9 mouse cellular contexts compared by ENCODE assay signal in the genomic region with DNA sequence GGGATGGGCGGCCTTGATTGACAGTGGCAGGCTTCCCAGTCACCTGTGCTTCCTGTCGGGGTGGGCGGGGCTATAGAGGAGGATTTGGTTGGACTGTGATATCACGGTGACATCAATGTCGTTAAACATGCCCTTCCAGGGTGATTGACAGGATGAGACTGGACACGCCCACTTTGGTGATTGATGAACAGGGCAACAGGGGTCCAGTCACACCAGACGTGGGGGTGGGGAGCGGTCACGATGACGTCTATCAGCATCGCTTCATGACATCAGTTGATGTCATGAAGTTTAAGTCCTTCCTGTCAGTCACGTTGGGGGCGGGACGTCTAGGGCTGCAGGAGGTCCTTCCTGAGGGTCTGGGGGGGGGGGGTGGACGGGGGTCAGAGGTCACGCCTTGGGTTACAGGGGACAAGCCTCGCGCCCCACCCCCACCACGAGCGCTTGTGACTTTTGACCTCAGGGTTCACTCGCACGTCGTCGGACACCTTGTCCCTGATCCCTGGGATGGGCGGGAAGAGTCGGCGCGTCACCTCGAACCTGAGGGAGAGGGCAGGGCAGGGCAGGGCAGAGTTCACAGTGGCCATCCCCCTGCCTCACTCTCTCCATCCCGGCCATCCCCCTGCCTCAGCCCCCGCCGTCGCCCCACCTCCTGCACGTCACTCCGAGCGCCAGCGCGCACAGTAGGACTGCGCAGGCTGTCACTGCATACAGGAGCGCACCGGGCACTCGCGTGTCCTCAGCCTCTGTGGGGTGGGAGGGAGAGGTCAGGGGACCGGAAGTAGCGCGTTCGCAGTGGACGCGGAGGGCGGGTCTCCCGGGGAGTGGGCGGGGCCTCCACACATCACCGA. TPM values are rescaled to one million over a fixed set of nuclear protein-coding genes. Genes with fewer than 3 reads are reported as not detected.
A peak's percentile ranks its signal among the peaks of the same experiment; 100 is the strongest.
DNase-seq lines count a peak whose midpoint lies in the region; ATAC-seq and TF ChIP-seq lines count a peak whose summit lies in the region.
"Had no signal": no experiment of that assay in that cellular context is flagged by ENCODE, and none has a peak within 500 bp of the region (broad histone marks: within the 10 kb centered on the region; RNA-seq: fewer than 3 reads in every experiment).

No protein-coding gene starts in this region.

- H3K27me3 ChIP-seq in lung, embryonic 15.5 days, result no peaks in the 10 kb centered on the region; the same call in 1 of the 2 replicates
- no peaks in the 10 kb centered on the region for H3K27me3 ChIP-seq in embryonic facial prominence, embryonic 15.5 days
- H3K27me3 ChIP-seq in liver, embryonic 16.5 days (ENCODE audit: control insufficient read depth, insufficient read depth, low read depth, low read length), result no peaks in the 10 kb centered on the region
- no peaks in the 10 kb centered on the region for H3K27me3 ChIP-seq in stomach, postnatal 0 days (ENCODE audit: control insufficient read depth, insufficient read depth, low read length)

- H3K9me3 ChIP-seq in lung, embryonic 15.5 days, result no peaks in the 10 kb centered on the region
- H3K9me3 ChIP-seq in embryonic facial prominence, embryonic 15.5 days (replicated peaks), result no peaks in the 10 kb centered on the region
- peaks cover 6% of the 10 kb centered on the region for H3K9me3 ChIP-seq in liver, embryonic 16.5 days (replicated peaks; ENCODE audit: control insufficient read depth, low read length)
- H3K9me3 ChIP-seq in stomach, postnatal 0 days (ENCODE audit: control insufficient read depth, low read length), result no peaks in the 10 kb centered on the region

- no peak for DNase-seq in lung, postnatal 14 days
- DNase-seq in cerebellum, adult 18-20 months, result peak; percentile 14 to 22
- peak; percentile 11 for DNase-seq in kidney, adult 9 months
- peak; percentile 26 for DNase-seq in stomach, postnatal 0 days (ENCODE audit: low spot score)

- peak overlapping the region; percentile 64 for H3K4me3 ChIP-seq in lung, embryonic 15.5 days
- H3K4me3 ChIP-seq in embryonic facial prominence, embryonic 15.5 days (replicated peaks), result peak overlapping the region; percentile 66
- H3K4me3 ChIP-seq in liver, embryonic 16.5 days (ENCODE audit: low read depth, low read length), result peak overlapping the region; percentile 63
- H3K4me3 ChIP-seq in stomach, postnatal 0 days (ENCODE audit: low read depth, low read length), result peak overlapping the region; percentile 51; the same call in 1 of the 2 replicates

- no peak for TF ChIP-seq CTCF in stomach, postnatal 0 days (IDR thresholded peaks at IDR 0.05; ENCODE audit: low read depth)

- peak overlapping the region; percentile 75 for H3K4me2 ChIP-seq in lung, embryonic 15.5 days
- H3K4me2 ChIP-seq in embryonic facial prominence, embryonic 15.5 days (replicated peaks), result peak overlapping the region; percentile 74
- H3K4me2 ChIP-seq in liver, embryonic 16.5 days (ENCODE audit: low read depth, low read length), result peak overlapping the region; percentile 76
- H3K4me2 ChIP-seq in stomach, postnatal 0 days (replicated peaks; ENCODE audit: low read depth), result peak overlapping the region; percentile 58

- no peak for TF ChIP-seq EP300 in stomach, postnatal 0 days (optimal IDR thresholded peaks at IDR 0.05)

- WGBS in lung, embryonic 15.5 days, result 34% methylated on average over 53 of the region's 53 CpGs
- WGBS in embryonic facial prominence, embryonic 15.5 days, result 26% methylated on average over 53 of the region's 53 CpGs
- 36% methylated on average over 49 of the region's 53 CpGs for WGBS in liver, embryonic 16.5 days (ENCODE audit: insufficient replicate concordance)
- 35% methylated on average over 49 of the region's 53 CpGs for WGBS in stomach, postnatal 0 days

- H3K36me3 ChIP-seq in lung, embryonic 15.5 days, result no peaks in the 10 kb centered on the region
- no peaks in the 10 kb centered on the region for H3K36me3 ChIP-seq in embryonic facial prominence, embryonic 15.5 days
- H3K36me3 ChIP-seq in liver, embryonic 16.5 days (ENCODE audit: control insufficient read depth, insufficient read depth), result no peaks in the 10 kb centered on the region
- H3K36me3 ChIP-seq in stomach, postnatal 0 days (ENCODE audit: control insufficient read depth, insufficient read depth, low read length), result no peaks in the 10 kb centered on the region

- 0 out of 2 replicates have a peak overlapping the region, but pooled peaks have one; percentile 29 for H3K27ac ChIP-seq in lung, embryonic 15.5 days
- no peak overlapping the region for H3K27ac ChIP-seq in embryonic facial prominence, embryonic 15.5 days (replicated peaks)
- no peak overlapping the region for H3K27ac ChIP-seq in liver, embryonic 16.5 days (ENCODE audit: low read length)
- H3K27ac ChIP-seq in stomach, postnatal 0 days (replicated peaks), result no peak overlapping the region

- H3K9ac ChIP-seq in lung, embryonic 15.5 days, result no peak overlapping the region
- H3K9ac ChIP-seq in embryonic facial prominence, embryonic 15.5 days, result no peak overlapping the region
- no peak overlapping the region for H3K9ac ChIP-seq in liver, embryonic 16.5 days (ENCODE audit: low read depth, low read length)
- no peak overlapping the region for H3K9ac ChIP-seq in stomach, postnatal 0 days (ENCODE audit: low read length)

- H3K4me1 ChIP-seq in lung, embryonic 15.5 days, result peaks cover 9% of the 10 kb centered on the region
- H3K4me1 ChIP-seq in embryonic facial prominence, embryonic 15.5 days, result peaks cover 20% of the 10 kb centered on the region
- H3K4me1 ChIP-seq in liver, embryonic 16.5 days (ENCODE audit: control insufficient read depth, low read depth, low read length), result peaks cover 19% of the 10 kb centered on the region
- H3K4me1 ChIP-seq in stomach, postnatal 0 days (replicated peaks; ENCODE audit: control insufficient read depth, insufficient read depth), result no peaks in the 10 kb centered on the region

- peak; percentile 20; the same call in 1 of the 2 replicates for ATAC-seq in lung, embryonic 15.5 days (ENCODE audit: borderline replicate concordance, extremely low read depth, low FRiP score, low TSS enrichment)
- ATAC-seq in embryonic facial prominence, embryonic 15.5 days (ENCODE audit: insufficient number of reproducible peaks, low FRiP score, low TSS enrichment, low read depth), result no peak; the same call in 1 of the 2 replicates
- ATAC-seq in liver, embryonic 16.5 days (ENCODE audit: low read depth), result no peak
- peak; percentile 10 for ATAC-seq in stomach, postnatal 0 days (ENCODE audit: low FRiP score, low TSS enrichment)

RNA-seq across cellular contexts. Expression of a gene that starts 3.3 kb away (rescaled TPM):
- 26.8 and 32.5 TPM in 2 replicates for polyA plus RNA-seq in lung, embryonic 15.5 days (2015; fragmentation: Nextera tagmentation; extraction: Ambion mirVana)
- 39.5 and 41.9 TPM in 2 replicates for polyA plus RNA-seq in embryonic facial prominence, embryonic 15.5 days (2015; fragmentation: Nextera tagmentation; extraction: Ambion mirVana)
- 13.8 and 18.2 TPM in 2 replicates for polyA plus RNA-seq in liver, embryonic 16.5 days (2015; fragmentation: Nextera tagmentation; extraction: Ambion mirVana)
- 8.4 and 9.0 TPM in 2 replicates for polyA plus RNA-seq in stomach, postnatal 0 days (2015; fragmentation: Nextera tagmentation; extraction: Ambion mirVana)

RNA-seq across cellular contexts. Expression of a gene that starts 41.2 kb away (rescaled TPM):
- not detected in 2 replicates for polyA plus RNA-seq in lung, embryonic 15.5 days (2015; fragmentation: Nextera tagmentation; extraction: Ambion mirVana)
- polyA plus RNA-seq in embryonic facial prominence, embryonic 15.5 days (2015; fragmentation: Nextera tagmentation; extraction: Ambion mirVana), result not detected in 2 replicates
- not detected in 2 replicates for polyA plus RNA-seq in liver, embryonic 16.5 days (2015; fragmentation: Nextera tagmentation; extraction: Ambion mirVana)
- not detected in 2 replicates for polyA plus RNA-seq in stomach, postnatal 0 days (2015; fragmentation: Nextera tagmentation; extraction: Ambion mirVana)
- polyA plus RNA-seq: frontal cortex, adult 2 months; spleen, adult 2 months had no signal

RNA-seq across cellular contexts. Expression of a gene that starts 48.8 kb away (rescaled TPM):
- 0.14 and 0.15 TPM in 2 replicates for polyA plus RNA-seq in lung, embryonic 15.5 days (2015; fragmentation: Nextera tagmentation; extraction: Ambion mirVana)
- 0.12 and 0.19 TPM in 2 replicates for polyA plus RNA-seq in embryonic facial prominence, embryonic 15.5 days (2015; fragmentation: Nextera tagmentation; extraction: Ambion mirVana)
- polyA plus RNA-seq in liver, embryonic 16.5 days (2015; fragmentation: Nextera tagmentation; extraction: Ambion mirVana), result 0.06 and 0.07 TPM in 2 replicates
- polyA plus RNA-seq in stomach, postnatal 0 days (2015; fragmentation: Nextera tagmentation; extraction: Ambion mirVana), result 0.07 and 0.13 TPM in 2 replicates
- polyA plus RNA-seq: spleen, adult 2 months had no signal

Comparison
In these comparisons a context has a peak if more than half of its experiments do, and no peak if none do; other contexts are left out.
1. ATAC-seq: peak in lung, embryonic 15.5 days (single experiment) and stomach, postnatal 0 days (single experiment); none in embryonic facial prominence, embryonic 15.5 days (single experiment) and liver, embryonic 16.5 days (single experiment).
2. Peak in every context shown above with its lines, with median percentiles within 50 percentile points of each other: H3K4me2 ChIP-seq and H3K4me3 ChIP-seq.